Mouse (Mus musculus) ZHBTc4 (cell line): Measurements from ENCODE around the gene Ptprb.

Experiments
- DNase-seq: peaks from one replicate; pipeline ENCODE4 v3.0.0-alpha.2; 2011; ENCODE audit warnings: low read depth, low spot score

The Ptprb gene

GRCm38 (mm10) chr10:116374111-116374510, 98.8 kb downstream of the Ptprb start:
- no peak for DNase-seq

GRCm38 (mm10) chr10:116376853-116377252, 101.5 kb downstream of the Ptprb start:
- no peak for DNase-seq

- DNase-seq: peak; percentile 68
Measured at GRCm38 (mm10) chr10:116382826-116383685, 107.7 kb downstream of the Ptprb start.

DNA sequence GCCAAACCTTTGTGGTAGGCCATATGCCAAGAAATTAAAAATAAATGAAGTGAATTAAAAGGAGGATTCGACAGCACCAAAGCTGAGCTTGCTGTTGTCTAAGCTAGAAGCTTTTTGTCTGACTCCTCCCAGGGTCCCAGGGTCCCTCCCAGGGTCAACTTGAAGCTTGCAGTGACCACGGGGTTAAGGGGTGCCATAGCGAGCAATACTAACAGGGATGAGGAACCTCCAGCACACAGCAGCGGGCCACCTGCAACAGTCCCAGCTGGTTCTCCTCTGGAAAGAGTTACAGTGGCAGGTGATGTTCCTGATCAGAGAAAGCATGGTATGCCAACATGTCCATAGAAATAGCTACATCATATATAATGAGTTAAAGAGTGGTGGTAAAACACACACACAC, 109.1 kb downstream of the Ptprb start:
- DNase-seq: no peak

DNA sequence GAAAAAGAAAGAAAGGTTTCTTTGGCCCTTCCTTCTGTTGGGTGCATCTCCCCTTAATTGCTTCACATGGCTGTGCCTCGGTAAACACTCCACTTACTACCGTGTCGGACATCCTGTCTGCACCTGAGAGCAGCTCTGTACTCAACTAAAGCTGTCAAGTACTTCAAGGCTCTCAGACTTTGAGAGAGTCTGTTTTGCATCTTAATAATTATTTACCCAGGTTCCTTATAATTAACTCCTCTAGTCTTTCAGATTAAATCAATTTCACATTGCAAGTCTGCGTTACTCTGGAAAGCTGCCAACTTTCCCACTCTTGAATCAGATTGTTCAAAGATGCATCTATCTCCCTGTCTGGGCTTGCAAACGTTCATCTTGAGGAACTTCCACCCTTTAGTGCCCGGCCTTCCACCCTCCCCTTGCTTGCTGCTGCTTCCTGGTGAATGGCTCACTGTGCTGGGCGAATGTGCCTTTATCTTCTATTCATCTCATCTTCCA, 111.1 kb downstream of the Ptprb start:
- no peak for DNase-seq

- no peak for DNase-seq
Measured at GRCm38 (mm10) chr10:116388840-116389239, 113.5 kb downstream of the Ptprb start.

DNA sequence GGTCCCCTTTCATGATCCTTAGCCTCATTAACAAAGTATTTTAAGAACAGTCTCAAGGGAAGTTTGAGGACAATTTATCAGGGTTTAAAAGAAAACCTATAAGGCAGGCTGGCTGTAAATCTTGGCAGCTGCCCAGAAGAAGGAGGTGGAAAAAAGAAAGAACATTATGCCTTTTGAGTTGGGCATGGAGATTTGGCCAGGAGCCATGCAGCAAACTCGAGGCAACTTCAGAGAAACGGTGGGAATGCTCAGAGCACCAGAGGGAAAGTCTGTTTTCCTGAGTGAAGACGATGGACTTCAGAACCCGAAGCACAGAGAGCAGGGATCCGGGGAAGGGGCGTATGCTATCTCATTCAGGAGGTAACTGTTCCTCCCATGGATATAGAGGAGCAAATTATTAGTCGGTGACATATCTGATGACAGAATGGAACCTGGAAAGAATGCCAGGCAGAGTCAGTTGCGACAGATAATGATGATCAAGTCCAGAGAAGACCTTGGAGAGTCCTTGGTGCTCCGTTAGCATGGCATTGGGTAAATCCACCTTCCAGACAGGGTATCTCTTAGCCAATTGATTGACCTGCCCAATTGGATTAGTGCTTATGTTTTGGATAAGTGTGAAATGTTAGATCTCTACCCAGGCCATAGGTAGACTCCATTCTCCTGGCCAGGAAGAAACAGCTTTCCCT, 118.6 kb downstream of the Ptprb start:
- no peak for DNase-seq

GRCm38 (mm10) chr10:116394585-116394984, 119.3 kb downstream of the Ptprb start:
- DNase-seq: peak; percentile 84

DNA sequence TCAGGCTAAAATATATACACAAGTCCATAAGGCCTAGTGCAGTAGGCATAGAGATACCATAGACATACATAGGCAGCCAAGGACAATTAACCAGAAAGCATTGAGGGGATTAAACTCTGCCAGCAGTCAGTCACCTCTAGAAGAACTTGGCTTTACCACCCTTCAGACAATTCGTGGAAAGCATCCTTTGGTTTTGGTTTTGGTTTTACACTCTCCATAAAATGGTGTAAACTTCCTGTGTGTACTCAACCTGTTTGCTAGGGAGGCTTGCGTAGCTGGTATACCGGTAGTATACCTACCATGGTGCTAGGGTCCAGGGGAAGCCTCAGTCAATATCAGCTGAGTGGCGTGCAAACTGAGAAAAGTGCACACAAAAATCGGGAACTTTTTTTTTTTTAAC, 121.0 kb downstream of the Ptprb start:
- no peak for DNase-seq

GRCm38 (mm10) chr10:116396966-116397365, 121.6 kb downstream of the Ptprb start:
- DNase-seq: no peak

DNA sequence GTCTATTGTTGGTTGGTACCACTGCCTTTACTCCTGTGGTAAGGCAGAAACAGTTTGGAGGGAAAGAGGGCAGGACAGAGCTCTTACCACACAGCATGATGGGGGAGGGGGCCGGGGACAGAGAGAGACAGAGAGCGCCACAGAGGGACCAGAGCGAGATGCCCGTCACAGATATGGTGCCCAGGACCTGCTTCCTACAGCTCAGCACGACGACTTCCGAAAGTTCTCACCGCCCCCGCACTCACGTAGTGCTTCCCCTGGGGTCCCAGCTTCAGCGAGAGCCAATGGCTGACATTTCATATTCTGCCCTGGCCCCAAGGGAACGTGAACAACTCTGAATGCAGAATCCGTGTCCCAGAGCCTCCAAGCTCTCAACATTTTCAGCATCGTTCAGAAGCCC, 122.2 kb downstream of the Ptprb start:
- no peak for DNase-seq

DNA sequence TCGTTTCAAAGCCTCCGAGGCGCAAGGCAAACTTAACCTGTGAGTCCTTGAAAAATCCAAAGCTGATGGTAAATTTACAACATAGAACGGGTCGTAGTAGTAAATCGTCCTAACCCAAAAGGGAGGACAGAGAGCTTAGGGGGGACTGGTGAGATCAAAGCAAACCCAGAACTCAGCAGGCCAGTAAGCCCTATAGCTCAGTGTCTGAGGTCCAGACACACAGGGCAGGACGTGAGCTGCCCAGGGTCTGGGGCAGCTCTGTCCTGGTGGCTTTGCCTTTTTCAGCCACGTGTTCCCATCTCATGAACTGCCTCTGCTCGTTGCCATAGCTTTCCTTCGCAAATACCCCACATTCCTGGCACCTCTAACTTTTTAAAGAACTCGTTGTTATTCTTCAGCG, 122.7 kb downstream of the Ptprb start:
- DNase-seq: no peak

DNA sequence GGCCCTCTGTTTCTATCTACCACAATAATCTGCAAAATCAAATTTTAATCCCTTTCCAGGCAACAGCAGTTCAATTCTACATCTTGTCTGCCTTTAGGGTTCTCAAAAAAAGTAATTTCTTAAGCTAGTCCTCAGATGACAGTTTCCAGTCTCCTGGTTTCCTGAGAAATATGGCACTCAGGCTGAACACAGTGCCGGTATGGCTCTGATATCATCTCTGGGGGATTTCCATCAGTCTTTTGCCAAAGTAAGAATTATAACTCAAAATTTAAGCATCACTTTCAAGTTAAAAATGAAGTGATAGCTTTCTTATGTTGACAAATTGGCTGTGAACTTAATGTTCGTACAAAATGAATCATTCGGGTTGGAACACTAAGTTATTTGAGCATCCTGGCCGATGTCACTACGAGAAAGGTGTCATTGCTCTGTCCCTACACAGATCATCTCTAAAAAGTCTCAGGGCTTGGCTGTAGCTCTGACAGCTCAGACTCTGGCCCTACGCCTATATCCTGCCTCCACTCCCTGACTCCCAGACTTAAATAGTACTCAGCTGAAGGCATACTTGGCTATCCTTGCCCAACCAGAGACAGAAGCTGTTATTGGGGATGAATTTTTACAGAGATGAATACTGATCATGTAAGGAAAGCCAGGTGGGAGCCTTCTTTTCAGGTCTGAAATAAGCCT, 127.6 kb downstream of the Ptprb start:
- no peak for DNase-seq

- no peak for DNase-seq
Measured at GRCm38 (mm10) chr10:116403679-116404078, 128.4 kb downstream of the Ptprb start.

DNA sequence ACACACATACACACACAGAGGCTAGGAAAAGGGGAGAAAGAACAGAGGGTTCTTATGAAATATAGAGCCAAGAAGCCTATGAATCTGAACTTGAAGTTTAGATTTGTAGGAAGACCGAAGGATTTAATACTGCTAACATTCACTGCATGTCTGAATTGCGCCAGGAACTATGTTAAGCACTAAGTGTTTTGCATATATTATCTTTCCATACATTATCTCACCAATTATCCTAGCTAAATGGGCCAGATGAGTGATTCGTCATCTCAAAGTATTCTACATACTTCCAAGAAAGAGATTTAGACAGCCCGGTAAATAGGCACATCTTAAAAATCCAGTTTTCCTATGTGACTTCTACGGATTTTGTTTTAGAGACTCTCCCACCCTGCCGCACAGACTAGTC, 129.7 kb downstream of the Ptprb start:
- no peak for DNase-seq

DNA sequence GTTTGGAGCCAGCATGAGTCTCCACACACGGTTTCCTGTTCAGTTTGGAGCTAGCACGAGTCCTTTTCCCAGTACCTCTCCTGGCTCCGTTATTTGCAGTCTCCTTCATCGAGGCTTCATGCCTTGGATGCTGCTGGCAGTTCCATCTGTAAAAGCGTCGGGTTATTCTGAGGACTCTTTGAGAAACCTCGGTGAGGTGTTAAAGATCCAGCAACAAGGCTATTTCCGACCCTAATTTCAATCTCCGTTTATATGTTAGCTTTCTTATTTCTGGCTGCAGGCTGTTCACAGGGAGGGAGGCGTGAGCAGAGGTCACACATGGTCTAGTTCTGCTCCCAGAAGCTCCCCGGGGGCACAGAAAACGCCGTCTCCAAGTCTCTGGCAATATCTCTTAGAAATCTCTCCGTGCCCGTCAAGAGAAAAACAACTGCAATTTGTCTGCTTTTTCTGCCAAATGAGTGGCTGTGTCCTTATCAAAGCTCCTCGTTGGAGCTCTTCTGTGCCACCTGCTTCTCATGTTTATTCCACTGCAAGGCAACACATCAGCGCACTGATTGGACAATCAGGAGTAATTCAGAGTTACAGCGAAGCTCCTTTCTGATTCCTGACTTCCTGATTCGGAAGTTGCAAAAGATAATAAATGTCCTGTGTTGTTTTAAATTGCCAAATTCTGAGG, 132.5 kb downstream of the Ptprb start:
- no peak for DNase-seq

- DNase-seq: no peak
Measured at GRCm38 (mm10) chr10:116410826-116411225, 135.5 kb downstream of the Ptprb start.

- no peak for DNase-seq
Measured at GRCm38 (mm10) chr10:116416142-116416541, 140.8 kb downstream of the Ptprb start.

DNA sequence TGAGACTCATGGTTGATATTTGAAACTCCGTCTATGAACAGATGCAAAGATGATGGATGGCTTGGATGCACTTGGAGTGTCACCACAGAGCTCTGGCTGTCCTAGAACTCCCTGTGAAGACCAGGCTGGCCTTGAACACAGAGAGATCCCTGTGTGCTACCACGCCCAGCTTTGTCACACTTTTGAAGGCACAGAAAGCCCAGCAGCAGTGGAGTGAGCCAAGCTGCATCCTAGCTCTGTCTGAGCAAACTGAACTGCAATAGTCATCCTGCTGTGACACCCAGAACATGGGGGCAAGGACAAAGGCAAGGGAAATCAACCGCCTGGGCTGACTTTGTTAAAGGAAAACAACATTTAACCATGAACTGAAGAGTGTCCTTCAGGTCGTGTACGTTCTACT, 141.4 kb downstream of the Ptprb start:
- peak; percentile 33 for DNase-seq

- peak; percentile 73 for DNase-seq
Measured at GRCm38 (mm10) chr10:116418121-116418726, 142.9 kb downstream of the Ptprb start.

DNA sequence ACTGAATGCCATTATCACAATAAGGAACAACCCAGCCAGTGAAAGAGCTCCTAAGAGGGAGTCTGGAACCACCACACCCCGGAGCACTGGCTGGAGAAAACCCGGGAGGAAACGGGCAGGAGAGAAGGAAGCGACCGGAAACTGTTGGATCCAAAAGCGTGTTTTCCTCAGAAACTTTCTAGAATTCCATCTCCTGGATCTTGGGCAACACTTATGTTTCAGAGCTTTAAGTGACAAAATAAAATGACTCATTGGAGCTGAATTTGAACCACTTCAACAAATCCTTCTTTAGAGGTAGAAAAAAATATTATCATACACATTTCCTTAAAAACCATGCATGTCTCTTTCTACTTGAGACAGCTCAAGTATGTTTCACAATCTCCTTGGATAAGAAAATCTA, 145.7 kb downstream of the Ptprb start:
- DNase-seq: no peak
